Mouse (Mus musculus) liver, embryonic 16.5 days (tissue): ENCODE results near the gene F2r. TPM values are rescaled to one million over a fixed set of nuclear protein-coding genes. Genes with fewer than 3 reads are reported as not detected.

Experiments
- ATAC-seq: fragments of 200-750 bp; cut with Nextera tagmentation; 2 replicates; pipeline ENCODE4 v1.8.0; 2017; ENCODE audit warnings: low read depth, mild to moderate bottlenecking, moderate number of reproducible peaks, moderate library complexity
- H3K27ac ChIP-seq: fragments of 300-500 bp; sonication (generic); 2 replicates; pipeline ENCODE4 v1.5.1; 2014; ENCODE audit warnings: mild to moderate bottlenecking, low read length
- H3K27me3 ChIP-seq: fragments of 300-500 bp; sonication (generic); 2 replicates; pipeline ENCODE4 v1.6.1; 2014; ENCODE audit warnings: low read depth, low read length, mixed read lengths; ENCODE audit not compliant: control insufficient read depth, insufficient read depth
- H3K36me3 ChIP-seq: fragments of 300-500 bp; sonication (generic); 2 replicates; pipeline ENCODE4 v1.6.1; 2014; ENCODE audit warnings: mild to moderate bottlenecking; ENCODE audit not compliant: control insufficient read depth, insufficient read depth
- H3K4me1 ChIP-seq: fragments of 300-500 bp; sonication (generic); 2 replicates; pipeline ENCODE4 v1.6.1; 2014; ENCODE audit warnings: low read depth, low read length, mixed read lengths; ENCODE audit not compliant: control insufficient read depth
- H3K4me2 ChIP-seq: fragments of 300-500 bp; sonication (generic); 2 replicates; pipeline ENCODE4 v1.6.1; 2014; ENCODE audit warnings: low read depth, low read length, mixed read lengths
- H3K4me3 ChIP-seq: fragments of 300-500 bp; sonication (generic); 2 replicates; pipeline ENCODE4 v1.5.1; 2014; ENCODE audit warnings: low read depth, mild to moderate bottlenecking, low read length
- H3K9ac ChIP-seq: fragments of 300-500 bp; sonication (generic); 2 replicates; pipeline ENCODE4 v1.6.1; 2014; ENCODE audit warnings: low read depth, low read length
- H3K9me3 ChIP-seq: fragments of 300-500 bp; sonication (generic); replicated peaks from 2 replicates; pipeline ENCODE4 v1.6.1; 2016; ENCODE audit warnings: low read length; ENCODE audit not compliant: control insufficient read depth
- WGBS: fragments of 180-500 bp; shearing (Covaris S2); extraction: QIAGEN DNeasy Blood & Tissue Kit; methylation state at CpG from one replicate; pipeline ENCODE4 v1.1.7; 2014; ENCODE audit not compliant: insufficient replicate concordance; 5-methylcytosine and 5-hydroxymethylcytosine counted together
- polyA plus RNA-seq: library from polyadenylated mRNA; unstranded; fragments of >200 nt; fragmentation: Nextera tagmentation; extraction: Ambion mirVana; gene quantifications from 2 replicates; pipeline ENCODE4 v1.2.1, GENCODE M21; 2015

F2r gene
- polyA plus RNA-seq, 1 experiment from 2014 or later = 37.5 TPM

GRCm38 (mm10) chr13:95569326-95569725 is 49.0 kb downstream of the F2r start:
- ATAC-seq = no peak
- no peak overlapping the region for H3K4me2 ChIP-seq

DNA sequence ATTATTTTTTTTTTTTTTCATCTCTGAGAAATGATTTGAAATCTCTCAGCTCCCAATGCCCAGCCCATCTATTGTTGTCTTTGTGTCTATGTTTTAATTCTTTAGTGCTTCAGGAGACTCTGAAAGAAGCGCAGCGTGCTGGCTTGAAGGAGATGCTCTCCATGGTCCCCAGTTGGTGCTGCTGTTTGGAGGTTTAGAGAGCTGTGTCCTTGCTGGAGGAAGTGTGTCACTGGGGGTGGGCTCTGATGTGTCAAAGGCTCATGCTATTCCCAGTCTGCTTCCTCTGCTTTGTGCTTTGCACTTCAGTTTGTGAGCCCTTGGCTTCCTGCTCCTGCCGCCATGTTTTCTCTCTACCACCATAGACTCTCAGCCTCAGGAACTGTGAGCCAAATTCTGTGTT is 50.0 kb downstream of the F2r start:
- Histone ChIP-seq H3K4me2 (no peak overlapping the region), H3K27ac (no peak overlapping the region), H3K4me1 (peaks cover 4% of the 10 kb centered on the region; the same call in 1 of the 2 replicates), H3K9me3 (no peaks in the 10 kb centered on the region; the same call in 1 of the 2 replicates), H3K9ac (no peak overlapping the region), H3K36me3 (no peaks in the 10 kb centered on the region), H3K27me3 (no peaks in the 10 kb centered on the region), H3K4me3 (no peak overlapping the region)
- 95% methylated on average over 3 of the region's 3 CpGs for whole genome bisulfite sequencing
- no peak for ATAC-seq

More at GRCm38 (mm10) chr13:95569326-95569725, 49.0 kb downstream of the F2r start:
- no peak overlapping the region for H3K4me3 ChIP-seq
- no peaks in the 10 kb centered on the region for H3K36me3 ChIP-seq
- no peak overlapping the region for H3K9ac ChIP-seq
- peaks cover 4% of the 10 kb centered on the region; the same call in 1 of the 2 replicates for H3K4me1 ChIP-seq
- no peaks in the 10 kb centered on the region for H3K27me3 ChIP-seq
- H3K9me3 ChIP-seq = no peaks in the 10 kb centered on the region; the same call in 1 of the 2 replicates
- no peak overlapping the region for H3K27ac ChIP-seq

DNA sequence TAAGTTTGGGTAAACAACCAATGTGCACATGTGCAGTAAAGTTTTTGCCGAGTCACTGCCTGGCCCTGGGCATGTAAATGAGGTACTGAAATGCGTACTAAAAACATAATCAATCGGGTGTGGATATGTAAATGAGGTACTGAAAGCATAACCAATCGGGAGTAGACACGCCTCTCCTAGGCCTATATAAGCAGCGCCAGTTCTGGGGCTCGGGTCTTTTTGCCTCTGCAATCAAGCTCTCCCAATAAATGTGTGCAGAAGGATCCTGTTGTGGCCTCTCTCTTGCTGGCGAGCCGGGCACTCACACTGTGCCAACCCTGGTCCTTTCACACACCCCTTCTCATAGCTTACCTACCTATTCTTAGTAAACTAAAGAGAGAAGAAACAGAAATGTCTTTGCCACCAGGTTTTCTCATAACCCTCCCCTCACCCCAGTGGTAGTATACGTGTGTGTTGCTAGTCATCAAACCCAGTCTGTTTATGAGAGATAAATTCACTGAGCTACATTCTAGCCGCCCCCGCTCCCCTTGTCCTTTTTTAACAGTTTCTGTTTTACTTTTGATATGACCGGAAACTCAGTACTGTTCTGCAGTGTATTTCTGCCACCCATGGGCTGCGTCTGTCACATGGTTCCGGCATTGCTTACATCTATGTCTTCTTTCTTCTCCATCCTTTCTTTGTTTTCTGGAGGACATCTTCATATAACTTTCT is 51.3 kb downstream of the F2r start:
- 70% methylated on average over 15 of the region's 15 CpGs for WGBS
- H3K27me3 ChIP-seq = no peaks in the 10 kb centered on the region
- ATAC-seq = peak; percentile 42
- H3K27ac ChIP-seq = no peak overlapping the region
- no peaks in the 10 kb centered on the region; the same call in 1 of the 2 replicates for H3K9me3 ChIP-seq
- H3K4me1 ChIP-seq = peaks cover 4% of the 10 kb centered on the region; the same call in 1 of the 2 replicates
- H3K36me3 ChIP-seq = no peaks in the 10 kb centered on the region
- no peak overlapping the region for H3K9ac ChIP-seq
- no peak overlapping the region for H3K4me2 ChIP-seq
- H3K4me3 ChIP-seq = no peak overlapping the region

GRCm38 (mm10) chr13:95563693-95564092 is 54.6 kb downstream of the F2r start:
- peaks cover 4% of the 10 kb centered on the region; the same call in 1 of the 2 replicates for H3K4me1 ChIP-seq
- no peak overlapping the region for H3K27ac ChIP-seq
- no peaks in the 10 kb centered on the region; the same call in 1 of the 2 replicates for H3K9me3 ChIP-seq
- H3K27me3 ChIP-seq = no peaks in the 10 kb centered on the region
- no peak overlapping the region for H3K4me2 ChIP-seq
- under 1% methylated on average over 3 of the region's 3 CpGs for WGBS
- no peaks in the 10 kb centered on the region for H3K36me3 ChIP-seq
- no peak overlapping the region for H3K9ac ChIP-seq
- peak; percentile 70 for ATAC-seq
- H3K4me3 ChIP-seq = no peak overlapping the region

DNA sequence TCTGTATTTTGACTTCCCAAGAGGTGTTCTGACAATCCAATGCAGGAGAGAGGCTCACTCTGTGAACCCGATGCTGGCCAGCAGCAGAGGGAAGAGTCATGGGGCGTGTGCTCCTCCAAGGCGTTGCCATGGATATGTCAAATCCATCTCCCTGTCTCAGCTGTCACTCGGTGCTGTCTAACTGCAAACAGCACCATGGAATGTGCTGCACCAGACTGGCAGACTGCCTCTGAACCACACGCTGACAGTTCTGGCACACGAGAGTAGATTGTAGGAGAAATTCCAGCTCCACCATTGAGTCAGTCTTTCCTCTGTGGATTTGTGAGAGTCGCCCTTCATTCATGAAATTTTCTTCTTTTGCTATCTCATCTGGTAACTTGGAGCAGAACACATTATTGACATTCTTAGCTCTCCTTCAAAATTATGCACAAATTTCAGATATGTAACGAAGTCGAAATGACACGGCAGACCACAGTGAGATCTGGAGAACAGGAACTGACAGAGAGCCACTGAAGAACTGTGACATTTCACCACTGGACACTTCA is 55.1 kb downstream of the F2r start:
- Histone ChIP-seq H3K27ac (no peak overlapping the region), H3K4me3 (no peak overlapping the region), H3K9me3 (no peaks in the 10 kb centered on the region; the same call in 1 of the 2 replicates), H3K36me3 (no peaks in the 10 kb centered on the region), H3K4me1 (peaks cover 4% of the 10 kb centered on the region; the same call in 1 of the 2 replicates), H3K9ac (no peak overlapping the region), H3K27me3 (no peaks in the 10 kb centered on the region), H3K4me2 (no peak overlapping the region)
- no peak for ATAC-seq
- 48% methylated on average over 10 of the region's 10 CpGs for WGBS

DNA sequence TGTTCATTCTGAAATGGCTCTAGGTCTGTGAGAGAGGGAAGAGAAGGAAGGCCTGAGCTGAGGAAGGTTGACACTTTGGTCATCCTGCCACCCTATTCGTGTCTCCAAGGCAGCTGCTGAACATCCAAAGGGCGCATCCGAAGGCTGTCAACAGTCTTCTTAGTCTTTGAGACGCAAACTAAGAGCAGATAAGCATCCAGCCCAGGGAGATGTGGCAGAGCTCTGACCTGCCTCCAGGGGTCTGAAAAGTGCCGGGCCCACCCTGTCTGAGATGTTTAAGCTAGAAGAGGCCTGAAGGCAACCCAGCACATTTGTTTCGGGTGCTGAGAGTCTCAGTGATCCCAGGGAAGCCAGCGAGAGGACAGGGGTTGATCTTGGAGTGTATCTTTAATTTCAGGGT is 61.0 kb downstream of the F2r start:
- Histone ChIP-seq H3K9me3 (no peaks in the 10 kb centered on the region), H3K27ac (no peak overlapping the region), H3K9ac (no peak overlapping the region), H3K4me2 (no peak overlapping the region), H3K4me3 (no peak overlapping the region), H3K36me3 (no peaks in the 10 kb centered on the region), H3K4me1 (no peaks in the 10 kb centered on the region; the same call in 1 of the 2 replicates), H3K27me3 (no peaks in the 10 kb centered on the region)
- ATAC-seq = no peak
- WGBS = 71% methylated on average over 7 of the region's 7 CpGs

- peak; percentile 39; the same call in 1 of the 2 replicates for ATAC-seq
- WGBS = 36% methylated on average over 11 of the region's 11 CpGs
- H3K27me3 ChIP-seq = peaks cover 8% of the 10 kb centered on the region; the same call in 1 of the 2 replicates
- no peaks in the 10 kb centered on the region for H3K9me3 ChIP-seq
- no peak overlapping the region for H3K27ac ChIP-seq
- H3K4me2 ChIP-seq = no peak overlapping the region
- no peaks in the 10 kb centered on the region for H3K36me3 ChIP-seq
- H3K4me3 ChIP-seq = no peak overlapping the region
- H3K9ac ChIP-seq = no peak overlapping the region
- H3K4me1 ChIP-seq = no peaks in the 10 kb centered on the region; the same call in 1 of the 2 replicates
These were observed 64.3 kb downstream of the F2r start for GRCm38 (mm10) chr13:95553885-95554492.
